Mouse (Mus musculus) embryonic facial prominence, embryonic 10.5 days (tissue): Measurements from ENCODE around the gene Afap1l2. TPM values are rescaled to one million over a fixed set of nuclear protein-coding genes. Genes with fewer than 3 reads are reported as not detected.

Experiments
- DNase-seq: peaks from one replicate; pipeline ENCODE4 v3.0.0-alpha.2; 2017; ENCODE audit warnings: low spot score
- H3K27ac ChIP-seq: fragments of 300-500 bp; sonication (generic); replicated peaks from 2 replicates; pipeline ENCODE4 v1.5.1; 2016; ENCODE audit warnings: mild to moderate bottlenecking
- H3K27me3 ChIP-seq: fragments of 300-500 bp; sonication (generic); replicated peaks from 2 replicates; pipeline ENCODE4 v1.6.1; 2016; ENCODE audit warnings: low read depth, mild to moderate bottlenecking; ENCODE audit not compliant: poor library complexity, severe bottlenecking
- H3K36me3 ChIP-seq: fragments of 300-500 bp; sonication (generic); replicated peaks from 2 replicates; pipeline ENCODE4 v1.6.1; 2016; ENCODE audit warnings: mild to moderate bottlenecking, moderate library complexity
- H3K4me1 ChIP-seq: fragments of 300-500 bp; sonication (generic); 2 replicates; pipeline ENCODE4 v1.6.1; 2016
- H3K4me3 ChIP-seq: fragments of 300-500 bp; sonication (generic); 2 replicates; pipeline ENCODE4 v1.5.1; 2016; ENCODE audit warnings: mild to moderate bottlenecking, moderate library complexity
- H3K9me3 ChIP-seq: fragments of 300-500 bp; sonication (generic); 2 replicates; pipeline ENCODE4 v1.6.1; 2016; ENCODE audit warnings: mild to moderate bottlenecking
- WGBS: fragments of 180-500 bp; shearing (Covaris S2); methylation state at CpG from one replicate; pipeline ENCODE4 v1.1.7; 2016; 5-methylcytosine and 5-hydroxymethylcytosine counted together
- polyA plus RNA-seq: library from polyadenylated mRNA; unstranded; fragments of >200 nt; fragmentation: Nextera tagmentation; extraction: Ambion mirVana; gene quantifications from 2 replicates; pipeline ENCODE4 v1.2.1, GENCODE M21; 2016

Gene Afap1l2
- polyA plus RNA-seq, 1 experiment from 2014 or later = 5.2 TPM

DNA sequence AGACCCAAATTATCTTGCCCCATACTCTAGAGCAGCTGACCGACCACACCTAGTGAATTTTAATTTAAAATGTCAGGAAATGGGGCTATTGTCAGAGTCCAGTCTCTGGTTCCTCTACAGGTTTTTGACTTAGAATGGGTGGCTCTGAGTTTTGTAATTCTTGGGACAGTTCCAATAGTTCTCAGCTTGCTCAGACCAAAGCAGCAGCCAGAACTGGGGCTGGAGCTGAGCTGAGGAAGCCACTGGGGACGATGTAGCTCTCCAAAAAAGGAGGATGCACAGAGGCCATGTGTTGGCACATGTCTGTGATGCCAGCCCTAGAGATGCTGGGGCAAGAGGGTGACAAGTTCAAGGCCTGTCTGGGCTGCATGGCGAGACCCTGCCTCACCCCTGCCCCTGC is 78.6 kb downstream of the Afap1l2 start:
- H3K27ac ChIP-seq = no peak overlapping the region
- no peaks in the 10 kb centered on the region for H3K9me3 ChIP-seq
- H3K27me3 ChIP-seq = no peaks in the 10 kb centered on the region
- no peak for DNase-seq
- no peaks in the 10 kb centered on the region for H3K4me1 ChIP-seq
- WGBS = 85% methylated on average over 3 of the region's 3 CpGs
- H3K4me3 ChIP-seq = no peak overlapping the region
- H3K36me3 ChIP-seq = no peaks in the 10 kb centered on the region

GRCm38 (mm10) chr19:56921744-56922143 is 86.3 kb downstream of the Afap1l2 start:
- Histone ChIP-seq H3K4me3 (no peak overlapping the region), H3K4me1 (peaks cover 2% of the 10 kb centered on the region; the same call in 1 of the 2 replicates), H3K36me3 (no peaks in the 10 kb centered on the region), H3K27ac (no peak overlapping the region), H3K27me3 (no peaks in the 10 kb centered on the region), H3K9me3 (no peaks in the 10 kb centered on the region)
- no peak for DNase-seq
- 73% methylated on average over 5 of the region's 5 CpGs for WGBS

- no peaks in the 10 kb centered on the region for H3K27me3 ChIP-seq
- no peaks in the 10 kb centered on the region for H3K36me3 ChIP-seq
- 91% methylated on average over 13 of the region's 13 CpGs for WGBS
- no peak overlapping the region for H3K27ac ChIP-seq
- no peaks in the 10 kb centered on the region for H3K9me3 ChIP-seq
- no peak overlapping the region for H3K4me3 ChIP-seq
- DNase-seq = no peak
- peaks cover 12% of the 10 kb centered on the region; the same call in 1 of the 2 replicates for H3K4me1 ChIP-seq
Measured at GRCm38 (mm10) chr19:56920232-56920631, 87.8 kb downstream of the Afap1l2 start.

GRCm38 (mm10) chr19:56919628-56920027 is 88.4 kb downstream of the Afap1l2 start:
- DNase-seq = peak; percentile 88
- H3K9me3 ChIP-seq = no peaks in the 10 kb centered on the region
- H3K4me3 ChIP-seq = no peak overlapping the region
- 28% methylated on average over 7 of the region's 7 CpGs for WGBS
- no peak overlapping the region for H3K27ac ChIP-seq
- no peaks in the 10 kb centered on the region for H3K27me3 ChIP-seq
- peaks cover 15% of the 10 kb centered on the region; the same call in 1 of the 2 replicates for H3K4me1 ChIP-seq
- peaks cover under 1% of the 10 kb centered on the region for H3K36me3 ChIP-seq

DNA sequence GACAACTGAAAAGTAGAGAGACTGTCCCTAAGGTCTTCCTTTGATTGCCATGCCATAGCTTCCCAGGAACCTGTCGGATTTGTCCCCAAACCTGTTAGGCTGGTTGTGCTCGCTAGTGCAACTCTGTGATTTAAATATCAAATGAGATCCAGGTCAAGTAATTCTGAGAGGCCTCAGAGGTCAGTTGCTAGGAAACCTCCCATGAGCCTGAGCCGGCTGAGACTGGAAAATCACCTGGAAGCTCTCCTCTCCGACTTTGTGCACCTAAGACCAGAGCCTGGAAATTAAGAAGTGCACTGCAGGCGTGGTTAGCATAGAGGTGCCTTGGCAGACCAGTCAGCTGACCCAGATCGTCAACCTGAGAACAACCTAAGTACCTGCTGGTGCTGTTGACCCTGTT is 92.9 kb downstream of the Afap1l2 start:
- Histone ChIP-seq H3K27ac (peak overlapping the region; percentile 31; the same call in 1 of the 2 replicates), H3K9me3 (peaks cover 4% of the 10 kb centered on the region; the same call in 1 of the 2 replicates)

DNA sequence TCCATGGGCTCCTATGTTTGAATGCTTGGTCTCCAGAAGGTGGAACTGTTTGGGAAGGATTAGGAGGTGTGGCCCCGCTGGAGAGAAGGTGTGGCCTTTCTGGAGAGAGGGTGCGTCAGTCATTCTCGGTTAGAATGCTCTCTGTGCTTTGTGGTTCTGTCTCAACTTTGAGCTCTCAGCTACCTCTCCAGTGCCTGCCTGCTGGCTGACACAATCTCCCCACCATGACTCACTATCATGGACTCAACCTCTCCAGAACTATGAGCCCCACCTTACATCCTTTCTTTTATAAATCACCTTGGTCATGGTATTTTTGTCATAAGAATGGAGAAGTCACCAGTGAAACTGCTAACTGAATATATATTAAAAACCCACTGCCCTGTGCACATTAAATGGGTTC is 93.4 kb downstream of the Afap1l2 start:
- Histone ChIP-seq H3K27ac (no peak overlapping the region), H3K4me3 (no peak overlapping the region), H3K36me3 (peaks cover 4% of the 10 kb centered on the region), H3K27me3 (no peaks in the 10 kb centered on the region), H3K9me3 (peaks cover 4% of the 10 kb centered on the region; the same call in 1 of the 2 replicates), H3K4me1 (peaks cover 24% of the 10 kb centered on the region)
- no peak for DNase-seq
- WGBS = 96% methylated on average over 3 of the region's 3 CpGs

More for the DNA sequence above, 92.9 kb downstream of the Afap1l2 start:
- WGBS = 39% methylated on average over 6 of the region's 6 CpGs
- DNase-seq = peak; percentile 43
- no peak overlapping the region for H3K4me3 ChIP-seq
- H3K4me1 ChIP-seq = peaks cover 26% of the 10 kb centered on the region
- H3K36me3 ChIP-seq = peaks cover 4% of the 10 kb centered on the region
- no peaks in the 10 kb centered on the region for H3K27me3 ChIP-seq

GRCm38 (mm10) chr19:56913761-56914160 is 94.3 kb downstream of the Afap1l2 start:
- peaks cover 27% of the 10 kb centered on the region for H3K4me1 ChIP-seq
- H3K9me3 ChIP-seq = peaks cover 4% of the 10 kb centered on the region; the same call in 1 of the 2 replicates
- DNase-seq = no peak
- no peak overlapping the region for H3K4me3 ChIP-seq
- WGBS = 79% methylated on average over 4 of the region's 4 CpGs
- no peak overlapping the region for H3K27ac ChIP-seq
- H3K27me3 ChIP-seq = no peaks in the 10 kb centered on the region
- peaks cover 4% of the 10 kb centered on the region for H3K36me3 ChIP-seq

- WGBS = 64% methylated on average over 11 of the region's 11 CpGs
- DNase-seq = no peak
- no peaks in the 10 kb centered on the region for H3K27me3 ChIP-seq
- peaks cover 4% of the 10 kb centered on the region; the same call in 1 of the 2 replicates for H3K9me3 ChIP-seq
- no peak overlapping the region for H3K27ac ChIP-seq
- H3K4me1 ChIP-seq = peaks cover 39% of the 10 kb centered on the region
- H3K4me3 ChIP-seq = no peak overlapping the region
- H3K36me3 ChIP-seq = peaks cover 4% of the 10 kb centered on the region
Measured at GRCm38 (mm10) chr19:56910561-56910960, 97.5 kb downstream of the Afap1l2 start.

DNA sequence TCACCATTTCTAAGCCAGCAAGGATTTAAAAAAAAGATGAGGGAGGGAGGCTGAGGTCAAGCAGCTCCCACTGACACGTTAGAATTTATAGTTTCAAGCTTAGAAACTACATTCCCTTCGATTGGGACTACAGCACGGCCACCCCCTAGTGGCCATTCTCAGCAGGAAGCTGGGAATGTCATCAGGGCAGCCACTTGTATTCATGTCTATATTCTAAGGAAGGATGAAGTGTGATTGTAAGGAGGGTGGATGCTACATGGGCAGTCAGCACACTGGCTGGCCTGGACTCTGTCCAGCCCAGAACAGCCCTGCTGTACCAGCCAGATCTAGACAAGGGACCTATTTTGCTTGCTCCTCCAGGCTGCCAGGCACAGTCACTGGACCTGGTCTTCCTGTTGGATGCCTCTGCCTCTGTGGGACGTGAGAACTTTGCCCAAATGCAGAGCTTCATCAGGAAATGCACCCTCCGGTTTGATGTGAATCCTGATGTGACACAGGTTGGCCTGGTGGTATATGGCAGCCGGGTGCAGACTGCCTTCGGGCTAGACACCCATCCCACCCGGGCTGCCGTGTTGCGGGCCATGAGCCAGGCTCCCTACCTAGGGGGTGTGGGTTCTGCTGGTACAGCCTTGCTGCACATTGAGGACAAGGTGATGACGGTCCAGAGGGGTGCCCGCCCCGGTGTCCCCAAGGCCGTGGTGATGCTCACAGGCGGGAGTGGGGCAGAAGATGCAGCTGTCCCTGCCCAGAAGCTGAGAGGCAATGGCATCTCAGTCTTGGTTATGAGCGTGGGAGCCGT is 99.4 kb downstream of the Afap1l2 start:
- H3K4me3 ChIP-seq = no peak overlapping the region
- DNase-seq = peak; percentile 74
- H3K27me3 ChIP-seq = no peaks in the 10 kb centered on the region
- WGBS = 77% methylated on average over 17 of the region's 17 CpGs
- peaks cover 33% of the 10 kb centered on the region for H3K4me1 ChIP-seq
- no peaks in the 10 kb centered on the region for H3K36me3 ChIP-seq
- 0 out of 2 replicates have a peak overlapping the region, but pooled peaks have one; percentile 10 for H3K27ac ChIP-seq
- no peaks in the 10 kb centered on the region for H3K9me3 ChIP-seq

DNA sequence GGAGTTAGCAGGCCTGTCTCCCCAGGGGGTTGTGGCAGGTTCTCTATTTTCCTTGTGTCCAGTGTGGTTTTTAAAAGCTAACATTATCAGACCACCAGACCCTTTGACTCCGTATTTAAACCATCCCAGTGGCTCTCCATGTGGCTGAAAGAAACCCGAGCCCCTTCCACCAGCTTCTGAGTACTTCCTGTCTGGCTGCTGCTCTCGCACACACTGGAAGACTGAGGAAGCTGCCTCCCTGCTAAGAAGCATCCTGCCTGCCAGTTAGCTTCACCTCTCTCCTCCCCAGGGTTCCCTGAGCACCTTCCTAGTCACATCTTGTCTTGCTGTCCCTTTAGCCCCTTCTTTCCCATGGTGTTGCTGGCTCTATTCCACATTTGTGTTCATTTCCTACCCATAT is 100.2 kb downstream of the Afap1l2 start:
- no peak overlapping the region for H3K4me3 ChIP-seq
- peak; percentile 27 for DNase-seq
- H3K36me3 ChIP-seq = no peaks in the 10 kb centered on the region
- no peaks in the 10 kb centered on the region for H3K9me3 ChIP-seq
- WGBS = 31% methylated on average over 3 of the region's 3 CpGs
- no peaks in the 10 kb centered on the region for H3K27me3 ChIP-seq
- H3K4me1 ChIP-seq = peaks cover 30% of the 10 kb centered on the region
- no peak overlapping the region for H3K27ac ChIP-seq

- H3K9me3 ChIP-seq = no peaks in the 10 kb centered on the region
- H3K4me3 ChIP-seq = no peak overlapping the region
- peaks cover 22% of the 10 kb centered on the region for H3K4me1 ChIP-seq
- no peak overlapping the region for H3K27ac ChIP-seq
- H3K27me3 ChIP-seq = 0 out of 2 replicates have a peak, but pooled peaks cover 4% of the 10 kb centered on the region
- no peak for DNase-seq
- no peaks in the 10 kb centered on the region for H3K36me3 ChIP-seq
- 84% methylated on average over 7 of the region's 7 CpGs for WGBS
Measured at GRCm38 (mm10) chr19:56905395-56905794, 102.6 kb downstream of the Afap1l2 start.

GRCm38 (mm10) chr19:56904095-56904494 is 103.9 kb downstream of the Afap1l2 start:
- DNase-seq = no peak
- no peak overlapping the region for H3K27ac ChIP-seq
- H3K27me3 ChIP-seq = 0 out of 2 replicates have a peak, but pooled peaks cover 4% of the 10 kb centered on the region
- no peaks in the 10 kb centered on the region for H3K9me3 ChIP-seq
- no peak overlapping the region for H3K4me3 ChIP-seq
- WGBS = 71% methylated on average over 3 of the region's 3 CpGs
- H3K36me3 ChIP-seq = no peaks in the 10 kb centered on the region
- H3K4me1 ChIP-seq = peaks cover 21% of the 10 kb centered on the region

DNA sequence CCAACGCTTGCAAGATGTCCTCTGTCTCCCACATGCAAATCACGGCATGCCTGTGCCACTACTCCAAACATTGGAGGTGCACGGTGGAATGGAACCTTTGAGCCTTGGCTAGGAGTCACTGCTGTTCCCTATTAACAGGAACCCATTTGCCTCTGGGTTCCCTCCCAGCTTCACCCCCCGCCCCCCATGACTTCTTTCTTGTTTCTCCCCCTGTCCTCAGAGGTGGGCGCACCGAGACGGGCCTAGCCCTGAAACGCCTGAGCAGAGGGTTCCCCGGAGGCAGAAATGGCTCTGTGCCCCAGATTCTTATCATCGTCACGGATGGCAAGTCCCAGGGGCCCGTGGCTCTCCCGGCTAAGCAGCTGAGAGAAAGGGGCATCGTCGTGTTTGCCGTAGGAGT is 110.4 kb downstream of the Afap1l2 start:
- DNase-seq = no peak
- no peak overlapping the region for H3K27ac ChIP-seq
- H3K36me3 ChIP-seq = no peaks in the 10 kb centered on the region
- H3K9me3 ChIP-seq = no peaks in the 10 kb centered on the region
- H3K27me3 ChIP-seq = 0 out of 2 replicates have a peak, but pooled peaks cover 4% of the 10 kb centered on the region
- H3K4me3 ChIP-seq = no peak overlapping the region
- H3K4me1 ChIP-seq = peaks cover 5% of the 10 kb centered on the region; the same call in 1 of the 2 replicates
- 82% methylated on average over 16 of the region's 16 CpGs for WGBS
